Mouse (Mus musculus): ENCODE results near the gene Gabpb2. TPM values are rescaled to one million over a fixed set of nuclear protein-coding genes. Genes with fewer than 3 reads are reported as not detected.
"Not testable (repeated sequence)": the region's sequence is repeated elsewhere in the genome, so short reads cannot be mapped to it uniquely, and the experiment has no call there.

Gabpb2 gene
- polyA plus RNA-seq, 1 experiment, result 30.6 TPM

DNA sequence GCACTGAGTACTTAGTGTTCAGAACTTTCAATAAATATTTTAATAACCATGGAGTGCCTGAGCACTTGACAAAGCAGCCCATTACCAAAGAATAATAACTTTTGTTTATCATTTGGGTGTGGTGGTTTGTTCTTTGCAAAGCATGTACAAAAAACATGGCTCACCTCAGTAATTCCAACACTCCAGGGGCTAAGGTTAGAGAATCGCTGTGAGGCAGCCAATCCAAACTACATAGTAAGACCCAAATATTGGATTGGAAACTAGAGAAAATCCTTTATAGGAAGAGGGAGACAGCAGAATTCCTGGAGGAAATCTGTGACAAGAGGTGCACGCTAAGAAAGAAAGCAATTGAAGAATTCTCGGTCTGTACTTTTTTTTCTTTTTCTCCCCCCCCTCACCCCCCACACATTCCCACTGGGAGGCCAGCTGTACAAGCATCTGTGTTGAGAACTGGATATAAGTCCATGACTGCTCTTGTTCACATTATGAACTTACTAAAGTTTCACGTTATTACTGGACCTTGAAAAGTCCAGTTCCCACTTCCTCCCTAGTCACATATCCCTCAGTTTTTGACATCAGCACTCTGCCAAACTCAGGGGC lies 961 bp downstream of the Gabpb2 start:
- WGBS, result 3% methylated on average over 4 of the region's 4 CpGs
- Histone ChIP-seq H3K27me3 (ENCODE audit: control insufficient read depth, insufficient read depth, low read length) (no peaks in the 10 kb centered on the region), H3K4me1 (ENCODE audit: control insufficient read depth, insufficient read depth, low read length) (no peaks in the 10 kb centered on the region), H3K27ac (ENCODE audit: insufficient read depth, low read length) (no peak overlapping the region), H3K4me3 (replicated peaks; ENCODE audit: insufficient read depth, low read depth, low read length) (peak overlapping the region; percentile 70)
- no peak for DNase-seq
- no peak for TF ChIP-seq POLR2A (IDR thresholded peaks at IDR 0.05; ENCODE audit: borderline replicate concordance, insufficient read depth, low read length)
- no peak for TF ChIP-seq CTCF (IDR thresholded peaks at IDR 0.05; ENCODE audit: borderline replicate concordance, insufficient read depth, low read depth, low read length)

DNA sequence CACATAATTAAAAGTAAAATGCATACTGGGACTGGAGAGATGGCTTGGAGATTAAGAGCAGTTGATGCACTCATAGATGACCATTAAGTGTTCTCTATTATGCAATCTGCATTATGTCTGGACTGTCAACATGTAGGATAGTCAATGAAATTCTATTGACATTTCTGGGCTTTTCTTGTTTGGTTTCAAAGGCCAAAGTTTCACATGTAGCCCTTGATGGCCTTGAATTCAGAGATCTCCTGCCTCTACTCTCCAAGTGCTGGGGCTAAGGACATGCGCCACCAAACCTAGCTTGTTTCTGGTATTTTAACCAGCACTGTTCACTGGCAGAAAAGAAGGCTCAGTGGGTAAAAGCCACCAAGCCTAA lies 4.1 kb downstream of the Gabpb2 start:
- Histone ChIP-seq H3K27me3 (ENCODE audit: control insufficient read depth, insufficient read depth, low read length) (no peaks in the 10 kb centered on the region), H3K4me1 (ENCODE audit: control insufficient read depth, insufficient read depth, low read length) (no peaks in the 10 kb centered on the region), H3K27ac (ENCODE audit: insufficient read depth, low read length) (no peak overlapping the region), H3K4me3 (replicated peaks; ENCODE audit: insufficient read depth, low read depth, low read length) (no peak overlapping the region)
- TF ChIP-seq POLR2A (IDR thresholded peaks at IDR 0.05; ENCODE audit: borderline replicate concordance, insufficient read depth, low read length) (no peak), CTCF (IDR thresholded peaks at IDR 0.05; ENCODE audit: borderline replicate concordance, insufficient read depth, low read depth, low read length) (no peak)
- no peak for DNase-seq
- 100% methylated on average over 1 of the region's 1 CpGs for WGBS

DNA sequence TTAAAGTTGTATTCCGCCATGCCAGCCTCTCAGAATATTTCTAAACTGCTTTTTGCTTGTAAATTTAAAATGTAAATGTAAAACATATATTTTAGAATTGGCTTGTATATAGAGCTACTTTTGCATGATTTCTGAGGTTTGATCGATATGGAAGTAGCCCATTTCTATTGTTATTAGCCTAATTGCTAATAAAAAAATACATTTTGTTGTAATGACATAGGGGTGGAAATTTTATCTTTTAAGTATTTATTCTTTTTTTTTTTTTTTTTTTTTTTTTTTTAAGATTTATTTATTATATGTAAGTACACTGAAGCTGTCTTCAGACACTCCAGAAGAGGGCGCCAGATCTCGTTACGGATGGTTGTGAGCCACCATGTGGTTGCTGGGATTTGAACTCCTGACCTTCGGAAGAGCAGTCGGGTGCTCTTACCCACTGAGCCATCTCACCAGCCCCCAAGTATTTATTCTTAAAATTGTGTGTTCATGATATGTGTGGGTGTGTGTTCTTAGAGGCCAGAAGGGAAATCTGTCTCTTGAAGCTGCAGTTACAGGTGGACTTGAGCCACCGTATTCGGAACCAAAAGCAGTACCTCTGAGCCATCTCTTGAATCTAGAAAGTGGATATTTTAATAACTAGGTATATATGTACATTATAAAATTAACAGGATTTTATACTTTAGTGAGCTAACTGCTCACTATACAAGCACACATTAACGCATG lies 4.7 kb downstream of the Gabpb2 start:
- DNase-seq; H3K27ac ChIP-seq (ENCODE audit: insufficient read depth, low read length); H3K4me3 ChIP-seq (replicated peaks; ENCODE audit: insufficient read depth, low read depth, low read length); H3K27me3 ChIP-seq (ENCODE audit: control insufficient read depth, insufficient read depth, low read length); H3K4me1 ChIP-seq (ENCODE audit: control insufficient read depth, insufficient read depth, low read length): not testable (repeated sequence)
- 81% methylated on average over 10 of the region's 10 CpGs for WGBS

DNA sequence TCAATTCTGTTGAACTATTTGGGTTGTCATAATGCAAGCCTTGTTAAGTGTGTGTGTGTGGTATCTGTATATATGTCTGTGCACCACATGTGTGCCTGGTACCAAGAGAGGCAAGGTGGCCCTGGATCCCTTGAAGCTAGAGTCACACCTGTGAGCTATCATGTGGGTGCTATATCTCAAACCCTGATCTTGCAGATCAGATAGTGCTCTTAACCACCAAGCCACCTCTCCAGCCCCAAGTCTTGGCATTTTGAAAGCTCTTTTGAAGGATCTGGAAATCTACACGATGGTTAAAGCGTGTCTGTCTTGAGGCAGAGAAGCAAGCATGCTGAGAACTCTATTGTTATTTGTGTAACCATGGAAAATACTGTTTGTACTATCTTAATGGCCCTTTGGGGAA lies 7.1 kb downstream of the Gabpb2 start:
- 32% methylated on average over 2 of the region's 2 CpGs for WGBS
- no peaks in the 10 kb centered on the region for H3K27me3 ChIP-seq (ENCODE audit: control insufficient read depth, insufficient read depth, low read length)
- DNase-seq, result no peak
- H3K27ac ChIP-seq (ENCODE audit: insufficient read depth, low read length), result no peak overlapping the region
- TF ChIP-seq POLR2A (IDR thresholded peaks at IDR 0.05; ENCODE audit: borderline replicate concordance, insufficient read depth, low read length) (no peak), CTCF (IDR thresholded peaks at IDR 0.05; ENCODE audit: borderline replicate concordance, insufficient read depth, low read depth, low read length) (no peak)
- H3K4me3 ChIP-seq (replicated peaks; ENCODE audit: insufficient read depth, low read depth, low read length), result no peak overlapping the region
- H3K4me1 ChIP-seq (ENCODE audit: control insufficient read depth, insufficient read depth, low read length), result no peaks in the 10 kb centered on the region

DNA sequence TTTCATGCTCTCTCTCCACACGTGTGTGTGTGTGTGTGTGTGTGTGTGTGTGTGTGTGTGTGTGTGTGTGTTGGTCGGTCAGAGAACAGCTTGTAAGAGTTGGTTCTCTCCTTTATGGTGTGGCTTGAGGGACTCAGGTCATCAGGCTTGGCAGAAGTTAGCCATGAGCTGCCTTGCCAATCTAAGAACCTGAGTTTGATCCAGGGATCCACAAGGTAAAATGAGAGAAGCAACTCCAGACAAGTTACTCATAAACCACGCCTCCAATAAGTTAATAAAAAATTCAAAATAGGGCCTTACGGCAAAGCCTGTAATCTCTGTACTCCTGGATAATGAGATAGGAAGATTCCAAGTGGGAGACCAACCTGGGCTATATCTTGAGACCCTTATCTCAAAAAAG lies 9.4 kb downstream of the Gabpb2 start:
- Histone ChIP-seq H3K27ac (ENCODE audit: insufficient read depth, low read length) (no peak overlapping the region), H3K4me1 (ENCODE audit: control insufficient read depth, insufficient read depth, low read length) (no peaks in the 10 kb centered on the region), H3K27me3 (ENCODE audit: control insufficient read depth, insufficient read depth, low read length) (no peaks in the 10 kb centered on the region), H3K4me3 (replicated peaks; ENCODE audit: insufficient read depth, low read depth, low read length) (no peak overlapping the region)
- TF ChIP-seq CTCF (IDR thresholded peaks at IDR 0.05; ENCODE audit: borderline replicate concordance, insufficient read depth, low read depth, low read length) (no peak), POLR2A (IDR thresholded peaks at IDR 0.05; ENCODE audit: borderline replicate concordance, insufficient read depth, low read length) (no peak)
- WGBS, result 76% methylated on average over 4 of the region's 4 CpGs
- no peak for DNase-seq

DNA sequence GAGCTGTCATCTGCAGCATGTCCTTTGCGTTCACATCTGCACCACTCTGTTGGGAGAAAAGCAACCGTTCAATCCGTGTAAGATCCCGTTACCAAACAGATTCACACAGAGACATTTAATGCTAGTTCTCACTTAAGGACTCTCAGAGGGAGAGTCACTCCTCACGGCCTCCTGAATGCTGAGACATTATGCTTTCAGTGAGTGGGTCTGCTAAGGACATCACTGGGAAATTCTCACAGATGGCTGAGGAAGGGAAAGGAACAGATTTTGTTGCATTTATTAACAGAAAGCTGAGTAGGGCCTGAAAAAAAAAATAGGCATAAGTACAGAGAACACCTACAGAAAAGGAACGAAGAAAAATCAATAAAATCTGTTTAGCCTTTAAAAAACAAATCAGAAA lies 13.8 kb downstream of the Gabpb2 start:
- DNase-seq, result no peak
- 91% methylated on average over 6 of the region's 6 CpGs for WGBS
- no peak overlapping the region for H3K4me3 ChIP-seq (replicated peaks; ENCODE audit: insufficient read depth, low read depth, low read length)
- no peaks in the 10 kb centered on the region for H3K27me3 ChIP-seq (ENCODE audit: control insufficient read depth, insufficient read depth, low read length)
- H3K4me1 ChIP-seq (ENCODE audit: control insufficient read depth, insufficient read depth, low read length), result no peaks in the 10 kb centered on the region
- no peak overlapping the region for H3K27ac ChIP-seq (ENCODE audit: insufficient read depth, low read length)
- TF ChIP-seq POLR2A (IDR thresholded peaks at IDR 0.05; ENCODE audit: borderline replicate concordance, insufficient read depth, low read length), result no peak
- TF ChIP-seq CTCF (IDR thresholded peaks at IDR 0.05; ENCODE audit: borderline replicate concordance, insufficient read depth, low read depth, low read length), result no peak

DNA sequence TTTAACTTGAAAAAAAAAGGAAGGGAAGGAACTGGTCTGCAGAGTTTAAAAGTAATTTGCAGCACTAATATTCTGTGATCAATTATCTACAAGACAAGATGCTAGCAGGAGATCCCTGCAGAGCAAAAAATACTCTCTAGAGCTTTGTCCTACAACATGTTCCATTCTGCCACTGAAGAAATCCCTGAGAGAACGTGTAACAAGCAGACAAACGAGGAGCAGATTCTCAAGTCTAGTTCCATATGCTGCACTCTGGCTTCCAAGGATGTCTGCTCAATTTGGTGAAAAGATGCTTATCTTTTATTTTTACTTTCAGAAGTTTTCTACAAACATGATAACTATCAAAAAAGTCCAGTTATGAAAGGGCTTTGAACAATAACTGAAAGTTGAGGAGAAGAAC lies 17.2 kb downstream of the Gabpb2 start:
- DNase-seq, result no peak
- Histone ChIP-seq H3K27me3 (ENCODE audit: control insufficient read depth, insufficient read depth, low read length) (no peaks in the 10 kb centered on the region), H3K27ac (ENCODE audit: insufficient read depth, low read length) (no peak overlapping the region)

DNA sequence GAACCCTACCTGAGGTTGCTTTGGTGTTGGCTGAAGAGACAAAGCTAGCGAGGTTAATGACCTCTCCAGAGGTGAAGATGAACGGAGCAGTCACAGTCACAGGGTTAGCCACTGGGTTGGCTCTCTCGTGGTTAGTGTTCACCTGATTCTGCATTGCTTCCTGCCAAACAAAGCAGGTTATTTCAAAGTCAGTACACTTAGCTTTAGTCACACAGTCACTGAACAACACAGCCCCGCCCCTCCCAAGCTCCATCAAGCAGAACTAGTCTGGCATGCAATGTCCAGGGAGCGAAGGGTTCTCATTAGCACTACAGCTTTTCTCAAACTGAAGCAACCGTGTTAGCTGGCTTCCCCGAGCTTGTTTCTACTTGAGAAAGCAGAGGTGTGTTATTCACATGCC lies 17.6 kb downstream of the Gabpb2 start:
- H3K4me1 ChIP-seq (ENCODE audit: control insufficient read depth, insufficient read depth, low read length), result peaks cover 2% of the 10 kb centered on the region; the same call in 1 of the 2 replicates
- WGBS, result 78% methylated on average over 7 of the region's 7 CpGs
- no peaks in the 10 kb centered on the region for H3K27me3 ChIP-seq (ENCODE audit: control insufficient read depth, insufficient read depth, low read length)
- TF ChIP-seq CTCF (IDR thresholded peaks at IDR 0.05; ENCODE audit: borderline replicate concordance, insufficient read depth, low read depth, low read length) (no peak), POLR2A (IDR thresholded peaks at IDR 0.05; ENCODE audit: borderline replicate concordance, insufficient read depth, low read length) (no peak)
- H3K4me3 ChIP-seq (replicated peaks; ENCODE audit: insufficient read depth, low read depth, low read length), result no peak overlapping the region
- H3K27ac ChIP-seq (ENCODE audit: insufficient read depth, low read length), result no peak overlapping the region
- no peak for DNase-seq

More for the DNA sequence above, 17.2 kb downstream of the Gabpb2 start:
- no peaks in the 10 kb centered on the region; the same call in 1 of the 2 replicates for H3K4me1 ChIP-seq (ENCODE audit: control insufficient read depth, insufficient read depth, low read length)
- 70% methylated on average over 2 of the region's 2 CpGs for WGBS
- no peak overlapping the region for H3K4me3 ChIP-seq (replicated peaks; ENCODE audit: insufficient read depth, low read depth, low read length)
- TF ChIP-seq POLR2A (IDR thresholded peaks at IDR 0.05; ENCODE audit: borderline replicate concordance, insufficient read depth, low read length), result no peak
- TF ChIP-seq CTCF (IDR thresholded peaks at IDR 0.05; ENCODE audit: borderline replicate concordance, insufficient read depth, low read depth, low read length), result no peak

All from cerebellum, adult 2 months (tissue).